Mouse (Mus musculus) heart, embryonic 13.5 days (tissue): ENCODE data around the gene Cln6. TPM values are rescaled to one million over a fixed set of nuclear protein-coding genes. Genes with fewer than 3 reads are reported as not detected.
"Not testable (repeated sequence)": the region's sequence is repeated elsewhere in the genome, so short reads cannot be mapped to it uniquely, and the experiment has no call there.

Source experiments
- ATAC-seq: fragments of 200-750 bp; cut with Nextera tagmentation; 2 replicates; pipeline ENCODE4 v1.8.0; 2017; ENCODE audit warnings: moderate TSS enrichment; ENCODE audit not compliant: insufficient number of reproducible peaks, low FRiP score, low TSS enrichment; ENCODE audit errors: extremely low read depth
- H3K27ac ChIP-seq: fragments of 300-500 bp; sonication (generic); replicated peaks from 2 replicates; pipeline ENCODE4 v1.5.1; 2015; ENCODE audit warnings: moderate library complexity, mild to moderate bottlenecking, inconsistent platforms
- H3K27me3 ChIP-seq: fragments of 300-500 bp; sonication (generic); replicated peaks from 2 replicates; pipeline ENCODE4 v1.6.1; 2015; ENCODE audit warnings: mild to moderate bottlenecking, inconsistent platforms
- H3K36me3 ChIP-seq: fragments of 300-500 bp; sonication (generic); 2 replicates; pipeline ENCODE4 v1.6.1; 2015; ENCODE audit warnings: mild to moderate bottlenecking, inconsistent platforms
- H3K4me1 ChIP-seq: fragments of 300-500 bp; sonication (generic); 2 replicates; pipeline ENCODE4 v1.6.1; 2015; ENCODE audit warnings: inconsistent platforms
- H3K4me2 ChIP-seq: fragments of 300-500 bp; sonication (generic); 2 replicates; pipeline ENCODE4 v1.6.1; 2015; ENCODE audit warnings: inconsistent platforms, mild to moderate bottlenecking, moderate library complexity
- H3K4me3 ChIP-seq: fragments of 300-500 bp; sonication (generic); 2 replicates; pipeline ENCODE4 v1.5.1; 2015; ENCODE audit warnings: moderate library complexity, mild to moderate bottlenecking, inconsistent platforms
- H3K9ac ChIP-seq: fragments of 300-500 bp; sonication (generic); 2 replicates; pipeline ENCODE4 v1.6.1; 2015; ENCODE audit warnings: inconsistent platforms, mild to moderate bottlenecking, moderate library complexity
- H3K9me3 ChIP-seq: fragments of 300-500 bp; sonication (generic); 2 replicates; pipeline ENCODE4 v1.6.1; 2016; ENCODE audit warnings: inconsistent platforms
- WGBS: fragments of 180-500 bp; shearing (Covaris S2); methylation state at CpG from one replicate; pipeline ENCODE4 v1.1.7; 2015; ENCODE audit warnings: mixed read lengths; 5-methylcytosine and 5-hydroxymethylcytosine counted together
- polyA plus RNA-seq: library from polyadenylated mRNA; unstranded; fragments of >200 nt; fragmentation: Nextera tagmentation; extraction: Ambion mirVana; gene quantifications from 2 replicates; pipeline ENCODE4 v1.2.1, GENCODE M21; 2015

Gene Cln6
- 18.8 and 19.5 TPM in 2 replicates for polyA plus RNA-seq

DNA sequence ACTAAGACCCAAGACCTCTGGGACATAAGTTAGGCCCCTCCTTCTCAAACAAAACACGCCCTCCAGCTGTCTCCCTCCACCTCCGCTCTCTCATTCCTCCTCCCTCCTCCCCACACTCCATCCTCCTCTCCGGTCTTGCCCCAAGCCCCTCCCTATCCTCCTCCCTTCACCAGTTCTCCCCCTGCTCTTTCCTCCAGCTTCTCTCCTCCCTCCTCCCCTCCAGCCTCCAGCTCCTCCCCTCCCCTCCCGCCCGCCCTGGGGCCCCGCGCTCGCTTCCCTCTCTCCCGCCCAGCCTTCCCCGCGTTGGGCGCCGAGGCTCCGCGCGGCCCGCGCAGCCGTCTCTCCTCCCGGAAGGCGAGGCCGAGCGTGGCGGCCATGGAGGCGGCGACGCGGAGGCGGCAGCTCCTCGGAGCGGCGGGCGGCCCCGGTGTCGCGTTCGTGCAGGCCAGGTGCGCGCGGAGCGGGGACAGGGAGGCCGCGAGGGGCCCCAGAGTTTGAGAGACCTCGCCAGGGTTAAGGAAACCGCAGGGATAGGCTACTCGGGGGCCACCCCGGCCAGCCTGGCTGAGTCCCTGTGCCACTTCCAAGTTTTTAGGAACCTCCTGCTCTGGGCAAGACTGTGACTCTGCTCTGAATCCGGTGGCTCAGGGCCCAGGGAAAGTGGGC lies at the start of gene Cln6:
TSS of gene Cln6 (plus strand) at position 280 of the 666 bp plus-strand sequence.
- Histone ChIP-seq H3K9me3 (no peaks in the 10 kb centered on the region), H3K27me3 (no peaks in the 10 kb centered on the region), H3K4me1 (peaks cover 21% of the 10 kb centered on the region), H3K4me2 (peak within 1 kb of the TSS; percentile 94), H3K27ac (peak within 1 kb of the TSS; percentile 90), H3K36me3 (no peaks in the 10 kb centered on the region), H3K9ac (peak within 1 kb of the TSS; percentile 97), H3K4me3 (peak within 1 kb of the TSS; percentile 84)
- ATAC-seq, result peak; percentile 85
- under 1% methylated on average over 24 of the region's 48 CpGs for WGBS

DNA sequence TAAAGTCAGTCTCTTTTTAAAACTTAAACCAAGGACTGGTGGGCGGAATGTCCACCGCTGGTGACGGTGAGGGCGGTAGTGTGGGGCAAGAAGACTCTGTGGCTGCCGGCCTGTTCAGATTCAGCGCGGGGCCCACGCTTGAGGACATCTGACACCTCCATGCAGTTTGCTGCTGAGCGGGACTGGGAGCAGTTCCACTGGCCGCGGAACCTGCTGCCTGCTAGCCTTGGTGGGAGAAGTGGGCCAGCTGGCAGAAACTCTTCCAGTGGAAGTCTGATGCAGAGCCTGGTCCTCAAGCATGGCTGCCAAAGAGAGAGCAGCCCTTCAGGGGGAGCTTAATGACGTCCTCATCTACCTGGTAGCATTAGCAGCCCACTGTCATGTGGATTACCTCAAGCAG lies 48.7 kb upstream of the Cln6 start:
- Histone ChIP-seq H3K36me3 (peaks cover 28% of the 10 kb centered on the region), H3K4me1 (no peaks in the 10 kb centered on the region), H3K27ac (no peak overlapping the region), H3K4me2 (no peak overlapping the region), H3K9me3 (no peaks in the 10 kb centered on the region), H3K27me3 (no peaks in the 10 kb centered on the region), H3K9ac (no peak overlapping the region), H3K4me3 (no peak overlapping the region)
- no peak for ATAC-seq
- 87% methylated on average over 12 of the region's 12 CpGs for WGBS

DNA sequence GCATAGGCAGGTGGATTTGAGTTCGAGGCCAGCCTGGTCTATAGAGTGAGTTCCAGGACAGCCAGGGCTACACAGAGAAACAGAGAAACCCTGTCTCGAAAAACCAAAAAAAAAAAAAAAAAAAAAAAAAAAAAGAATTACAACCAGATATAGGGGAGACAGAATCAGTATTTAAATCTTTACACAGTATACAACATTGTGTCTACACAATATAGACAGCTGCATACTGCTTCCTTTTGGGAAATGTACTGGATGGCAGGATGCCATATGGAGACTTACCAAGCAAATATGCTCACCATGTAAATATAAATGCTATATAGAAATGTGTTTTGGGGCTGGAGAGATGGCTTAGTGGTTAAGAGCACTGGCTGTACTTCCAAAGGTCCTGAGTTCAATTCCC lies 39.4 kb upstream of the Cln6 start:
- not testable (repeated sequence) for H3K27ac ChIP-seq, H3K4me2 ChIP-seq, H3K9ac ChIP-seq, H3K4me3 ChIP-seq, H3K9me3 ChIP-seq, H3K27me3 ChIP-seq, ATAC-seq
- H3K4me1 ChIP-seq, result peaks cover 14% of the 10 kb centered on the region
- 80% methylated on average over 2 of the region's 2 CpGs for WGBS
- H3K36me3 ChIP-seq, result peaks cover 50% of the 10 kb centered on the region

DNA sequence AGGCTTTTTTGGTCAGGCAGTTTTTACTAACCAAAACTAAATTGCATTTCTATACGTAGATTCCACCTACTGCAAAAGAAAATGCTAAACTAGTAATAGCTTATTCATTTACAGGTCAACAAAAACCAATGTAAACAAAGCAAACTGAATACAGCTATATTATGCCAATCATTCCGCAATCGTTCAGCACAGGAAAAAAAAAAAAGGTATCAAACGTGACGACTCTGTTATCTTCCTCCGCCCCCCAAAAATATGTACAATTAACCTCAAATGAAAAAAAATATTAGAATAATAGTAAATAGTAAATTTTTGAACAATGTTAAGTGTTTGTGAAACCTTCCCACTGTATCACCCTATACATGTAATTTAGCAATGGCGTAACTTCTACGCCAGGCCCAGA lies 28.5 kb upstream of the Cln6 start:
- H3K9ac ChIP-seq, result peak overlapping the region; percentile 94
- peak overlapping the region; percentile 87 for H3K4me3 ChIP-seq
- no peaks in the 10 kb centered on the region for H3K9me3 ChIP-seq
- H3K36me3 ChIP-seq, result 0 out of 2 replicates have a peak, but pooled peaks cover 2% of the 10 kb centered on the region
- no peak for ATAC-seq
- no peaks in the 10 kb centered on the region for H3K27me3 ChIP-seq
- peak overlapping the region; percentile 99 for H3K4me2 ChIP-seq
- WGBS, result 17% methylated on average over 8 of the region's 8 CpGs
- H3K27ac ChIP-seq, result no peak overlapping the region
- peaks cover 32% of the 10 kb centered on the region for H3K4me1 ChIP-seq

DNA sequence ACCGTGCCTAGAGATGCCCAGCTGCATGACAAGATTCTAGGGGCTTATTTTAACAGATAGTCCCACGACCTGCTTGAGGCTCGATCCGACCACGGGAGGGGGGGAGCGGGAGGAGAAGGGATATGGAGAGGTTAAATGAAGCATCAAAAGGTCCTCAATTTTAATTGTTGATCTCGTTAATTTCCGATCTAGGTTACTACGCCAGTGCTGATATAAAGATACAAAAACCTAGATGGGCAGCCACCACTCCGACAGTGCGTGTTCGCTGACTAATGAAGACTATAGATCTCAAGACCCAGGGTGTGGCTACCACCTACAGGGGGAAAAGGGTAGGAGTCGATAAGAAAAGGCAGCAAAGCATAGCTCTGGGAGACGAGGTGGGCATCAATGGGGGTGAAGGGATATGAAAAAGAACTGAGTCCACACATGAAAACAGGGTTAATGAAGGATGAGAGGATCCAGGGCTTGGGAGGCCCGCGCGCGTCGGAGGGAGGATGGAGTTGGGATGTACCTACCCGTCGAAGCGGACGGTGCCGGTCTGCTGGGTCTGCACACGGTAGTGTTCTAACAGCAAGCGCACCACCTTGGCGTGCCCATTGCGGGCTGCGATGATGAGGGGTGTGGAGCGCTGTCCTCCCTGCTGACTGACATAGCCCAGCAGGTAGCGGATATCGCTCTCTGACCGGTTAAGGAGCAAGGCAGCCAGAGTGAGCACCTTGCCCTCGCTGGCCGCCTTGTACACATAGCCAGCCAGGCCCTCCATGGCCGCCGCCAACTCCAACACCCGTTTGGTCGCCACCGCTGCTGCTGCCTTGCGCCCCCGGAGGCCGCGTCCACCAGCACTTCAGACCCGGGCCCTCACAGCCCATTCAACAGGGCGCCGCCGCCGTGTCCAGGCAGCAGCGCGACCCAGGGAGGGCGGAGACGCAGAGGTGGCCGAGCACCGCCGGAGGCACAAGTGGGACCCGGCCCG lies 27.8 kb upstream of the Cln6 start:
- ATAC-seq, result peak; percentile 47; the same call in 1 of the 2 replicates
- H3K4me1 ChIP-seq, result peaks cover 32% of the 10 kb centered on the region
- H3K4me3 ChIP-seq, result peak overlapping the region; percentile 87

DNA sequence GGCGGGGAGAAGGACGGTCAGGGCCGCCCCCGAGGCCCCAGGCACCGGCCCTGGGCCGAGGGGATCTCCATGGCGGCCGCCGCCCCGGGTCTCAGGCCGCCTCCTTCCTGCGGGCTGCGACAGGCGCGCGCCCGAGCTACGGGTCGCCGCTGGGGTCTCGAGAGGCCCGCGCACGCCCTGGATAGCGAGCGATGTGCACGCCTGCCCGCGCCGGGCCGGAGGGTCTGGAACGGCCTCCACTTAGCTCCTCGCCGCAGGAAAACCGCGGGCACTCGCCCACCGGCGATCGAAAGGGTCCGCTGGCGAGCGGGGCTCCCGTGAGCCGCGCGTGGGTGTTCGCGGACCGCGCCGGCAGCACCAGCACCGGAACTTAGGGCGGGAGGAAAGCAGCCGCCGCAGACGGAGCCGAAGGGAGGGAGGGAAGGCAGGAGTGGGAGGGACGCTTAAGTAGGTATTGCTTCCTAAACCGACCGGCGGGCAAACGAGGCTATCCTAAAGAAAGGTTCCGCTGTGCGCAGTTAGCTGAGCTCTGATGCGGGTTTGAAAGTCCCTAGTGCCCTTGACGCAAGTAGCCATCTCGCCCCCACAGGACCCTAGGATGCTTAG lies 27.0 kb upstream of the Cln6 start, which contains the start of gene Fem1b:
TSS of gene Fem1b (minus strand) at position 419 of the 606 bp plus-strand sequence.
- peak within 1 kb of the TSS; percentile 87 for H3K4me3 ChIP-seq
- H3K4me2 ChIP-seq, result peak within 1 kb of the TSS; percentile 99
- H3K27ac ChIP-seq, result peak within 1 kb of the TSS; percentile 96
- 0 out of 2 replicates have a peak, but pooled peaks cover 2% of the 10 kb centered on the region for H3K36me3 ChIP-seq
- no peaks in the 10 kb centered on the region for H3K27me3 ChIP-seq
- peak within 1 kb of the TSS; percentile 94 for H3K9ac ChIP-seq
- under 1% methylated on average over 68 of the region's 68 CpGs for WGBS
- ATAC-seq, result peak; percentile 81
- peaks cover 38% of the 10 kb centered on the region for H3K4me1 ChIP-seq
- H3K9me3 ChIP-seq, result no peaks in the 10 kb centered on the region

More for the DNA sequence above, 27.8 kb upstream of the Cln6 start:
- Histone ChIP-seq H3K27me3 (no peaks in the 10 kb centered on the region), H3K4me2 (peak overlapping the region; percentile 99), H3K36me3 (0 out of 2 replicates have a peak, but pooled peaks cover 2% of the 10 kb centered on the region), H3K27ac (peak overlapping the region; percentile 96), H3K9ac (peak overlapping the region; percentile 94), H3K9me3 (no peaks in the 10 kb centered on the region)
- WGBS, result under 1% methylated on average over 58 of the region's 58 CpGs

DNA sequence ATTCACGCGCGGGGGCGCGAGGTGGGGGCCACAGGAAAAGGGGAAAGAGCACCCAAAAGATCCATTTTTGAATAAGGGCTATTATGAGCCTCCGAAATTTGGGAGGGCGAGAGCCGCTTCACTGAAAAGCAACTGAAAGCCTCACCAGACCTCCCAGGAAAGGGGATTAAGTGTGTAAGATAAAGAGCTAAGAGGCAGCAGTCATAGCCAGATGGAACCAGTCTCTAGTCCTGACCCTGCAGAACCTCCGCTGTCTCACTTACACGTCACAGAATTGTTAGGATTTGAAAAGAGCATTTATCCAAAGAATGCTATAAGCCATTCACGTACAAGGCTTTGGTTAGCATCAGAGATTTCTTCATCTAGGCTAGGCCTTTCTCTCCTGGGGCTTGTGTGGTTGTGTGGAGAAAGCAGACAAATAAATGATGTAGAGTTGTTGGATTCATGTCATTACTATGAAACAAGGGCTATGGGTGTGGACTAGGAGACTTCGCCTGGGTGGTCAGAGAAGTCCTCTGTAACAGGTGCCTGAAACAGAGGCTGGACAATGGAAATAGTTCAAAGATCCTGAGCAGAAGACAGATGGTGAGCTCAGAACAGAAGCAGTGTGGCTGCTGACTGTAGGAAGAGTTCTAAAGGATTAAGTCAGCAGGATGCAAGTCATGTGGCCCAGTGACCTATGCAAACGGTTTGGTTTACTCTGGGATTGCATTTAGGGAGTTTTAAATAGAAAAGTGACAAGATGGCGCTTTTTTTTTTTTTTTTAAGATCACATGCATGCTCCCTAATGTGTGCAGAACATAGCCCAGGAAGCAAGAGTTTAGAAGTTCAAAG lies 26.2 kb upstream of the Cln6 start:
- Histone ChIP-seq H3K27me3 (no peaks in the 10 kb centered on the region), H3K4me2 (peak overlapping the region; percentile 99), H3K4me1 (peaks cover 46% of the 10 kb centered on the region), H3K36me3 (0 out of 2 replicates have a peak, but pooled peaks cover 2% of the 10 kb centered on the region), H3K9ac (peak overlapping the region; percentile 94), H3K27ac (peak overlapping the region; percentile 96), H3K9me3 (no peaks in the 10 kb centered on the region), H3K4me3 (peak overlapping the region; percentile 87)
- ATAC-seq, result no peak
- WGBS, result 12% methylated on average over 14 of the region's 14 CpGs

DNA sequence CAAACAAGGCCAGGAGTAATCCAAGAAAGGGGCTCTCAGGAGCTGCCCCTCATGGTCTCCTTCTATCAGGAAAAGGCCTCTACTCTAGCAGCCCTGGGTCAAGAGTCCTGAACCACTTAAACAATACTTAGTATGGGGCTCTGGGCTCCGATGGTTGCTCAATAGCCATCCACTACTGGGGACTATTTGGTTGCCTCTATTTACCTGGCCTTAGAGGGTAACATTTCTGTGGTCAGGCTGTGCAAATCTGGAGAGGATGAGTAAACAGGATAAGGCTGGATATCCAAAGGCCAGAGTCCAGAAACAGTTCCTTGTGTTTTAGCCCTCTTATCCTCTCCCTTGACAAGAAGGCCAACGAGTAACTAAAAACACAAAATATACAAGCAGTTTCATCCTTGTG lies 23.8 kb upstream of the Cln6 start:
- Histone ChIP-seq H3K4me1 (peaks cover 43% of the 10 kb centered on the region), H3K4me3 (no peak overlapping the region), H3K9ac (no peak overlapping the region), H3K4me2 (no peak overlapping the region), H3K36me3 (no peaks in the 10 kb centered on the region), H3K27me3 (no peaks in the 10 kb centered on the region), H3K9me3 (no peaks in the 10 kb centered on the region), H3K27ac (no peak overlapping the region)
- 64% methylated on average over 2 of the region's 2 CpGs for WGBS
- no peak for ATAC-seq

DNA sequence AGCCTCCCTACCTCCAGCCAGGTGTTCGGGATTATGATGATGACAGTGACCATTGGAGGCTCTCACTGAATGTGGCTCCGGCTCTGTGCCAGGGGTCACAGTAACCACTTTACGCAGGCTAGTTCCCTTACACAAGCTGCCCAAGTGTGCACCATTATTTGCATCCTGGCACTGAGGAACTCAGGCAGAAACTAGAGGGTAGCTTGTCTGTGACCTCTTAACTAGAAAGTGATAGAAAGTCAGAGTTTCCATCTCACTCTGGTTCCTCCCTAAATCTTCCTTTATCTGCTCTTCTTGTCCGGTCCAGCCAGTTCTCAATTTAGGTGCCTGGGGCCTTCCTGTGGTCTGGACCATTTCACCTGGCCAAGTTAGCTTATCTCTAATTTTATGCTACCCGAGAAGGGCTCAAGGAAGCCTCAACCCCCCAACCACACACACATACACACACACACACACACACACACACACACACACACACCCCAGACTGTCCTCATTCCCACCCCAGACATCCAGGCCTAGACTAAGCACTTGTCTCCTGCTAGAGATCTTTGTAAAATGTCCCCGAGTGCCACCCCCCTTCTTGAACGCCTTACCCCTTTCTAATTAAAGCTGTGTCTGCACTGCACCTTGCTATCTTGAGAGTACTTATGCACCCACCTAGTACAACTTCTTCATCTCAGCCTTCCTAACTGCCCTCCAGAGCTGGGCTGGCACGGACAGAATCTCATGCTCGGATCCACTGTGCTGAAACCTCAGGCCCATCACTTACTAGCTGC lies 22.1 kb upstream of the Cln6 start:
- Histone ChIP-seq H3K4me1 (peaks cover 34% of the 10 kb centered on the region), H3K9ac (peak overlapping the region; percentile 59; the same call in 1 of the 2 replicates), H3K9me3 (no peaks in the 10 kb centered on the region), H3K27me3 (no peaks in the 10 kb centered on the region), H3K4me2 (peak overlapping the region; percentile 43), H3K27ac (peak overlapping the region; percentile 75), H3K36me3 (no peaks in the 10 kb centered on the region), H3K4me3 (0 out of 2 replicates have a peak overlapping the region, but pooled peaks have one; percentile 11)
- ATAC-seq, result no peak
- 61% methylated on average over 9 of the region's 9 CpGs for WGBS
